Mouse (Mus musculus): ENCODE results near the gene Ubqln4. TPM values are rescaled to one million over a fixed set of nuclear protein-coding genes. Genes with fewer than 3 reads are reported as not detected.

Gene Ubqln4
- 44.4 and 47.6 TPM in 2 replicates for polyA plus RNA-seq (2015; fragmentation: Nextera tagmentation; extraction: Ambion mirVana)

DNA sequence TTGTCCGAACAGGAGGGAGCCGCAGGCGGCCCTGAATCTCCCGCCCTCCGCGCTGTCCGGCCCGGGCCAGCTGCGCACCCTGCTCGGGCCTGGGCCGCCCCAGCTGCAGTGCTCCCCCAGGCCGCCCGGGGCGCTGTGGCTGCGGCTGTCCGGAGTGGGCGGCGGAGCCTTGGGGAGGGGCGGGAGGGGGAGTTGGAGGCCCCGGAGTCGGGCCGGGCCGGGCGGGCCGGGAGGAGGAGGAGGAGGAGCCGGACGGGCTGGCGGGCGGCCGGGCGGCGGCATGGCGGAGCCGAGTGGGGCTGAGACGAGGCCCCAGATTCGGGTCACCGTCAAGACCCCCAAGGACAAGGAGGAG, at the start of gene Ubqln4:
Gene Ubqln4 (plus strand): TSS at position 234 of the 355 bp plus-strand sequence.
- Histone ChIP-seq H3K4me2 (replicated peaks) (peak within 1 kb of the TSS; percentile 79), H3K9me3 (replicated peaks) (no peaks in the 10 kb centered on the region), H3K27me3 (no peaks in the 10 kb centered on the region), H3K4me1 (peaks cover 34% of the 10 kb centered on the region), H3K9ac (peak within 1 kb of the TSS; percentile 68), H3K4me3 (replicated peaks) (peak within 1 kb of the TSS; percentile 76), H3K36me3 (peaks cover 30% of the 10 kb centered on the region), H3K27ac (replicated peaks) (peak within 1 kb of the TSS; percentile 96)
- ATAC-seq (ENCODE audit: insufficient number of reproducible peaks, low FRiP score, low TSS enrichment, low read depth) = peak; percentile 91
- WGBS = 0% methylated on average over 29 of the region's 37 CpGs

DNA sequence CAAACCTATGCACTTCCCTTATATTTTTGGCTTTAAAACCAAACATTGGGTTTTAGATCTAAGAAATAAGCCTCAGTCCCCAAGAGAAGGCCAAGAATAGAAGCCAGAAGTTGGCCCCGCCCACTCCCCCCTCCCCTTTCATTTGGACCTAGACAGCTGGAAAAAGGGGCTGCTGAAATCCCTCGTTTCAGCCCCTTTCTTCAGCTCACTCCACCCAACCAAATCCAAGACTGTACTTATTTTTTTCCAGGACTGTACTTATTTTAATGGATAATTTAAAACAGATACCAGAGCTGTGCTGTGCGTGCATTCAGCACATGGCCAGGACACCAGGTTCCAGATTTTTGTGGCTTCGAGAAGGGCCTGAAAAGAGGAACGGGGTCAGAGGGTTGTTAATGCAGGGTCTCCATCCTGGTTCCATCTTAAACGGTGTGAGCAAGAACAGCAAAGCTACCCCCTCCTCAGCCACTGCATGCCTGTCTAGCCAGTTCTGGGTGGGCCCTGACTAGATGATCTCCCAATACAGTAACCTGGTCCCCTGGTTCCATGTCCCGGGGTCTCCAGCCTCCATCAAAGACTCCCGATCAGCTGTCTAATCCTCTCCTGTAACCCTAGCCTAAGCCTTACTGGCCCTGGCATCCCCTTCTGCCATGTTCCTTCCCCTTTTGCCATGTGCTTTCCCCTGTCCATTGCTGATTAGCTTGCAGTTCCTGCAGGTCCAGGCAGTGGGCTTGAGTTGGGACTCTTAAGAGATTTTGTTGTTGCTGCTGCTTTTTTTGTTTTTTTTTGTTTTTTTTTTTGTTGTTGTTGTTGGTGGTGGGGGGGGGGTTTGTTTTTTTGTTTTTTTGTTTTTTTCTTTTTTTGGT, 49.4 kb upstream of the Ubqln4 start:
- 14% methylated on average over 8 of the region's 8 CpGs for WGBS
- peak overlapping the region; percentile 77 for H3K4me3 ChIP-seq (replicated peaks)
- ATAC-seq (ENCODE audit: insufficient number of reproducible peaks, low FRiP score, low TSS enrichment, low read depth) = peak; percentile 56
- H3K9ac ChIP-seq = 0 out of 2 replicates have a peak overlapping the region, but pooled peaks have one; percentile 12
- H3K4me1 ChIP-seq = peaks cover 72% of the 10 kb centered on the region
- no peaks in the 10 kb centered on the region for H3K27me3 ChIP-seq
- H3K4me2 ChIP-seq (replicated peaks) = peak overlapping the region; percentile 80
- H3K9me3 ChIP-seq (replicated peaks) = no peaks in the 10 kb centered on the region
- H3K27ac ChIP-seq (replicated peaks) = peak overlapping the region; percentile 97
- H3K36me3 ChIP-seq = peaks cover 1% of the 10 kb centered on the region; the same call in 1 of the 2 replicates

DNA sequence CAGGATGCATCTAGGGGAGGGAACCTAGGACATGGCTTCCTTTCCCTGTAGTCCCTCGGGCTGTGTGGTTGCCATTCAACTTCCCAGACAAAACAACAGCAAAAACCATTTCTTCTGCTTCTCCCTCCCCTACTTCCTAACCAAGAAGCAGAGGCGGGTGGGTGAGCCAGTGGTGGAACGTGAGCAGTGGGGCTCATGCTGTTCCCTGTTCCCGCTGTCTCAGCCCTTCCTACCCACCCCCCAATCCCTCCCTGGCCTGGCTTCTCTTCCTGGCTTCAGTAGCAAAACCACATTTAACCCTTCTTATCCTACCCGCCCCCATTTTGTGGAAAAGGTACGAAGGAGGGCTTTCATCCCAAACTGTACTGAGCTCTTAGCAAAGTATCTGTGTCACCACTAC, 48.5 kb upstream of the Ubqln4 start:
- no peaks in the 10 kb centered on the region for H3K27me3 ChIP-seq
- H3K36me3 ChIP-seq = no peaks in the 10 kb centered on the region
- H3K9me3 ChIP-seq (replicated peaks) = no peaks in the 10 kb centered on the region
- H3K27ac ChIP-seq (replicated peaks) = peak overlapping the region; percentile 97
- WGBS = 24% methylated on average over 6 of the region's 6 CpGs
- no peak overlapping the region for H3K9ac ChIP-seq
- H3K4me1 ChIP-seq = peaks cover 76% of the 10 kb centered on the region
- H3K4me2 ChIP-seq (replicated peaks) = peak overlapping the region; percentile 27
- peak overlapping the region; percentile 1; the same call in 1 of the 2 replicates for H3K4me3 ChIP-seq (replicated peaks)
- peak; percentile 32 for ATAC-seq (ENCODE audit: insufficient number of reproducible peaks, low FRiP score, low TSS enrichment, low read depth)

DNA sequence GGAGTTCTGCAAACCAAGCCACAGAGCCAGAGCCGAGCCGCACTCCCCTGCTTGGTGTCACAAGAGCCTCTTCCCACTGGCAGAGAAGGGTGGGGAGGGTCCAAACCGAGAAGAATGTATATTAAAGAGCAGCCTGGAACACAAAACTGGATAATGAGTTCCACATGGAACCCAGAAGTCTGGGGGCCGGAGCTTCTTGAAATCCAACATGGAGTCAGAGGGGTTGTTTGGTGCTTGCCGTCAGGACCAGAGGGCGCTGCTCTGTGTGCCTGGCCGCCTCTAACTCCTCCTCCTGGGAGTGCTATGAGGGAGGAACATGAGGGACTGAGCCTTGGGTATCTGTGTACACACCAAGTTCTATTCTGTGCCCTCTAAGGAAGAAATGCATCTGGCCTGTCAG, 47.8 kb upstream of the Ubqln4 start:
- Histone ChIP-seq H3K4me3 (replicated peaks) (no peak overlapping the region), H3K9me3 (replicated peaks) (no peaks in the 10 kb centered on the region), H3K27me3 (no peaks in the 10 kb centered on the region), H3K4me1 (peaks cover 76% of the 10 kb centered on the region), H3K27ac (replicated peaks) (peak overlapping the region; percentile 97), H3K9ac (no peak overlapping the region), H3K36me3 (no peaks in the 10 kb centered on the region), H3K4me2 (replicated peaks) (peak overlapping the region; percentile 27)
- WGBS = 15% methylated on average over 7 of the region's 7 CpGs
- ATAC-seq (ENCODE audit: insufficient number of reproducible peaks, low FRiP score, low TSS enrichment, low read depth) = peak; percentile 30

DNA sequence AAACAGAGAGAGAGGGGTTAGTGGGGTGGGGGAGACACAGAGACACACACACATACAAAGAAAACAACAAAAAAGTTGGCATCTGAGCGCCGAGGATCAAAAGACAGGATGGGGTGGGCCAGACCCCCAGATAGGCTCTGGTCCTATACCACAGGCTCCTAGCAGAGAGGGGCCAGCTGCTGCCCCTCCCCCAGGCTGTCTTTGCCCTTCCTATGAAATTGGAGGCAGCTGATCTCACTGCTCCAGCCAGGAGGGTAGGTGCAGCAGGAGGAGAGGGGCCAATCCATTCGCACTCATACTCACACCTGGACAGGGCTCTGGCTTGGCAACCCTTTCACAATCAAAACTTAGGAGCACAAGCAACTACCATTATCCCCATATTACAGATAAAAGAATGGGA, 44.3 kb upstream of the Ubqln4 start:
- H3K9me3 ChIP-seq (replicated peaks) = no peaks in the 10 kb centered on the region
- no peaks in the 10 kb centered on the region for H3K27me3 ChIP-seq
- ATAC-seq (ENCODE audit: insufficient number of reproducible peaks, low FRiP score, low TSS enrichment, low read depth) = no peak
- 50% methylated on average over 3 of the region's 3 CpGs for WGBS
- H3K27ac ChIP-seq (replicated peaks) = peak overlapping the region; percentile 96
- peaks cover 93% of the 10 kb centered on the region for H3K4me1 ChIP-seq
- 0 out of 2 replicates have a peak overlapping the region, but pooled peaks have one; percentile 12 for H3K9ac ChIP-seq
- H3K4me3 ChIP-seq (replicated peaks) = peak overlapping the region; percentile 38
- no peaks in the 10 kb centered on the region for H3K36me3 ChIP-seq
- H3K4me2 ChIP-seq (replicated peaks) = peak overlapping the region; percentile 55

DNA sequence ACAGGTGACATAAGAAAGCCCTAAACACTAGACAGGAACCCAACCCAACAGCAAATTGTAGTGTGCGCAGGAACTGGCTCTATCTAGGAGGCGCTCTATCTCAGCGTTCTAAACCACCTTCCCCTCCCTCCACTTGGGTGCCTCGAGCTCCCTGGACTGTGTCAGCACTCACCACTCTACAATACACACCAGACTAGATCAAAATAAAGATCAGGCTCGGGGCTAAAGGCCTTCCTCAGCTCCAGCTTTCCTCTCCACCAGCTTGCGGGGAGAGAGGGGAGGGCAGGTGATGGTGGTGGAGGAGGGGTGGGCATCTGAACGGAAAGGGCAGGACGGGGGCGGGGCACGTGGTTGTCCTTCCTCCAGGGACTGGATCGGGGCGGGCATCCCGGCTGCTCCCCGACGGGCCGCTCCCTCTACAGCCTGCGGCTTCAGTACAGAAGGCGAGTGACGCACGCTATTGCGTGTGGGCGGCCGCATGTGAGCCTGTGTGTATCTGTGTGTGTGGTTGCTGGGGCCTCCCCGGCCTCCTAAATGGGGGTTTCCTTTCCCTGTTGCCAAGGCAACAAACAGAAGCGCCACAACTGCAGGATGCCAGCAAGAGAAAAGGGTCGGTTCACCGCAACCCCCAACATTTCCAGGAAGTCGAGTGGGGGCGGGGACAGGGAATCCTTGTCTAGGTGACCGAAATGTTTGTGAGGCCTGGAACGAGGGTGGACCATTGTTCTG, 43.7 kb upstream of the Ubqln4 start, which contains the start of gene Lmna:
Gene Lmna (minus strand): TSS at position 265 of the 729 bp plus-strand sequence.
- Histone ChIP-seq H3K9me3 (replicated peaks) (no peaks in the 10 kb centered on the region), H3K4me2 (replicated peaks) (peak within 1 kb of the TSS; percentile 55), H3K36me3 (no peaks in the 10 kb centered on the region), H3K27me3 (no peaks in the 10 kb centered on the region), H3K4me1 (peaks cover 95% of the 10 kb centered on the region), H3K4me3 (replicated peaks) (peak within 1 kb of the TSS; percentile 38), H3K9ac (0 out of 2 replicates have a peak within 1 kb of the TSS, but pooled peaks have one; percentile 12), H3K27ac (replicated peaks) (peak within 1 kb of the TSS; percentile 96)
- peak; percentile 91 for ATAC-seq (ENCODE audit: insufficient number of reproducible peaks, low FRiP score, low TSS enrichment, low read depth)
- 2% methylated on average over 30 of the region's 31 CpGs for WGBS

DNA sequence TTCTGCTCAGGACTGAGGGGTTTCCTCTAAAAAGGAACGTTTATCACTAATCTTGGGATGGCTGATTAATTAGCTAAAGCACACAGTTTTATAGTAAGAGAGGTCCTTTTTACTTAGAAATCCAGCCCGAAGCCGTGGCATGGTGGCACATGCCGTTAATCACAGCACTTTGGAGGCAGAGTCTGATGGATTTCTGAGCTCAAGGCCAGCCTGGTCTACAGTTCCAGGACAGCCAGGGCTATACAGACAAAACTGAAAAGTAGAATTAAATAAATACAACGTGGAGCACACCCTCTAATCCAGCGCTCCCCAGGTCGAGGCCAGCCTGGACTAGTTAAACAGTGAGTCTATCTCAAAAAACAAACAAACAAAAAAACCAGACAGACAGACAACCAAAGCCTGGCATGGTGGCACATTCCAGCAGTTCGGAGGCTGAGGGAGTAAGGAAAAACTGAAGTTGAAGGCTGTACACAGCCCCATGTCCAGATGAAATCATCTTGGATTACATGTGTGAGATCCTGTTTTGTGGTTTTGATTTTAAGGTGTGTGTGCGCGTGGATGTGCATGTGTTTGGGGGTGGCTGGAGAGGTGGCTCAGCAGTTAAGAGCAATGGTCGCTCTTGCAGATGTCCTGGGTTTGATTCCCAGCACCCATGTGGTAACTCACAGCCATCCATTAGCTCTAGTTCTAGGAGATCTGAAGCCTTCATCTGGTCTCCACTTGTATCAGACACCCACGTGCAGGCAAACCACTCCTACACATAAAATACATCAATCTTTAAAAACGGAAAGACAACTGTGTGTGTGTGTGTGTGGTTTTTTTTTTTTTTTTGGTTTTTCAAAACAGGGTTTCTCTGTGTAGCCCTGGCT, 42.9 kb upstream of the Ubqln4 start:
- 41% methylated on average over 13 of the region's 13 CpGs for WGBS
- Histone ChIP-seq H3K4me2 (replicated peaks) (peak overlapping the region; percentile 55), H3K27ac (replicated peaks) (peak overlapping the region; percentile 96), H3K27me3 (no peaks in the 10 kb centered on the region), H3K36me3 (no peaks in the 10 kb centered on the region), H3K9me3 (replicated peaks) (no peaks in the 10 kb centered on the region), H3K9ac (no peak overlapping the region), H3K4me3 (replicated peaks) (peak overlapping the region; percentile 38), H3K4me1 (peaks cover 94% of the 10 kb centered on the region)
- no peak for ATAC-seq (ENCODE audit: insufficient number of reproducible peaks, low FRiP score, low TSS enrichment, low read depth)

DNA sequence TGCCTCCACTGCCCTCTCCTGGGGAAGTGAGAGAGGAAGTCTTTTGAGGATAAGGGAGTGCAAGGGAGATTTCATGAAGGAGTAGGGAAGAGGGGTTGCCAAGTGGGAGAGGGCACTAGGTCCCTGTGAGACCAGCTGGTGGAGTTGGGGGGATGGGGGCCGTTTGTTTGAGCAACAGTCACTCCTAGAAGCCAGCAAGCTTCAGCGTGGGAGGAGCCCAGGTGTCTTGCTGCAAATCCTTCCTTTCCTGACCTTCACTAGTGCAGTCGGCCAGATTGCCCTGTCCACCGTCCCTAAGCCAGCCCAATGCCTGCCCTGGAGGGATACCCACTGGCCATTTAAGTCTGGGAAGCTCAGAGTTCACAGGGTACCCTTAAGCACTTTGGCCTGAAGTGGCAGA, 42.0 kb upstream of the Ubqln4 start:
- Histone ChIP-seq H3K27me3 (no peaks in the 10 kb centered on the region), H3K4me1 (peaks cover 92% of the 10 kb centered on the region), H3K9ac (no peak overlapping the region), H3K27ac (replicated peaks) (peak overlapping the region; percentile 94), H3K4me3 (replicated peaks) (no peak overlapping the region), H3K4me2 (replicated peaks) (no peak overlapping the region), H3K9me3 (replicated peaks) (no peaks in the 10 kb centered on the region), H3K36me3 (no peaks in the 10 kb centered on the region)
- no peak for ATAC-seq (ENCODE audit: insufficient number of reproducible peaks, low FRiP score, low TSS enrichment, low read depth)
- 37% methylated on average over 4 of the region's 4 CpGs for WGBS

DNA sequence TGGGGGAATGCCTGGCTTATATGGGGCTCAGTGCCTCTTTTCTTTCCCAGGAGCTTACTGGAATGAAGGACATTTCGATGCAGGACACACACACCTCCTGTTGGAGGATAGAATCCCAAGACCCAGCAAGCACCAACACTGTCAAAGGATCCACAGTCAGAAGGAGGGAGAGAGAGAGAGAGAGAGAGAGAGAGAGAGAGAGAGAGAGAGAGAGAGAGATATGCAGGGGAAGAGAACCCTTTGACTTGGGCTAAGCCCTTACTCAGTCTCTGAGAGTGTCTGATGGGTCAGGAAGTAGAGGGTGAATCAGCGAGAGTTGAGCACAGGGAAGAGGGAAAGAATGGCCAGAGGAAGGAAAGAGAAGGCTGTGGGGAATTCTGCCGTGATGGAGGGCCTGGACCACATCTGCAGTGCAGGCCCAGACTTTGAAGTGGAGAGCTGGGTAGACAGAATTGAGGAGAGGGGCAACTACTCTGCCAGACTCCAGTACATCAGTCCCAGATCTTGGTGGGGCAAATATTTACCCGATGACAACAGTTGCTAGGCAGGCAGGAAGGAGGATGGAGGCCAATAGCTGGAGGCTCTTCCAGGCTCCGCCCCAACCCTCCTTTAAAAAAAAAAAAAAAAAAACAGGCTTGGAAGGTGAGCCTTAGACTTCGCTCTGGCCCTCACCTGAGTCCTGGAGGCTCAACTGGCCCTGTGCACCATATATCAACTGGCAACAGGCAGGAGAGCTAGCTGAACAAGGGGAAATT, 41.2 kb upstream of the Ubqln4 start:
- no peak overlapping the region for H3K9ac ChIP-seq

DNA sequence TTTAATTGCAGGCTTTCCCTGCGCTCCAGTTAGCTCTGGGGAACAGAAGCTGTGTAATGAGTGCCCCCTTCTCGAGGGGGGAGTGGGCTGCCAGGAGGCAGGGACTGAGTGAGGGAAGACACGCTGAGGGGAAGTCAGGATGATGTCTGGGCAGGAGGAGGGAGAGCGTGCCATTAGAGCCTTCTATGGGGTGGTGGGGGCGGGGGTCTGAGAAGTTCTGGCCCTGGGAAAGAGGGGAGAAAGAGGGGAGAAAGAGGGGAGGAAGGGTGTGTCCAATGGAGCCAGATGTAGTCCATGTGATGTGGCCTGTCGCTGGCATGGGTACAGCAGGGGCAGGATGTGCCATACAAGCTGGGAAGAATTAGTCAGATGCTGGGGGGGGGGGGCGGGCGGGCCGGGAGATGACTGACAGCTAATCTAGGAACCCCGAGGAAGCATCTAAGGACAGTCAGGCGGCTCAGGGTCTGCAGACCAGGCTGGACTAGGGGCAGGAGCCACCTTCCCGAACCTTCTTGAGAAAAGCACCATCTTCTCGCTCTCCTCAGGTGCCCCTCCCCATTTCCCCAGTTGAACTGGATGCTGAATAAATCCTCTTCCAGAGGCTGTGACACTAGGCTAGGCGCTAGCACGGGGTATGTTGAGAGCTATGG, 40.5 kb upstream of the Ubqln4 start:
- H3K9me3 ChIP-seq (replicated peaks) = no peaks in the 10 kb centered on the region
- no peaks in the 10 kb centered on the region for H3K27me3 ChIP-seq
- H3K4me3 ChIP-seq (replicated peaks) = no peak overlapping the region
- H3K36me3 ChIP-seq = no peaks in the 10 kb centered on the region
- H3K4me1 ChIP-seq = peaks cover 84% of the 10 kb centered on the region
- 16% methylated on average over 12 of the region's 15 CpGs for WGBS
- H3K9ac ChIP-seq = no peak overlapping the region
- peak overlapping the region; percentile 42 for H3K4me2 ChIP-seq (replicated peaks)
- peak overlapping the region; percentile 94 for H3K27ac ChIP-seq (replicated peaks)
- peak; percentile 73 for ATAC-seq (ENCODE audit: insufficient number of reproducible peaks, low FRiP score, low TSS enrichment, low read depth)

More for the DNA sequence above, 41.2 kb upstream of the Ubqln4 start:
- Histone ChIP-seq H3K36me3 (no peaks in the 10 kb centered on the region), H3K4me1 (peaks cover 91% of the 10 kb centered on the region), H3K27ac (replicated peaks) (peak overlapping the region; percentile 94), H3K27me3 (no peaks in the 10 kb centered on the region), H3K4me3 (replicated peaks) (no peak overlapping the region; the same call in 1 of the 2 replicates), H3K4me2 (replicated peaks) (peak overlapping the region; percentile 42), H3K9me3 (replicated peaks) (no peaks in the 10 kb centered on the region)
- no peak for ATAC-seq (ENCODE audit: insufficient number of reproducible peaks, low FRiP score, low TSS enrichment, low read depth)
- WGBS = 16% methylated on average over 6 of the region's 6 CpGs

All from embryonic facial prominence, embryonic 15.5 days (tissue).